Mouse (Mus musculus) spleen, adult 18-20 months (tissue): ENCODE results near the gene Tchhl1.
A peak's percentile ranks its signal among the peaks of the same experiment; 100 is the strongest.
"Not testable (repeated sequence)": the region's sequence is repeated elsewhere in the genome, so short reads cannot be mapped to it uniquely, and the experiment has no call there.

Experiments
- DNase-seq, 2 experiments: peaks; one replicate each; pipeline ENCODE4 v3.0.0; 2022; ENCODE audit warnings: mixed read lengths in 2 of 2

Tchhl1 gene

GRCm38 (mm10) chr3:93468561-93468960, at the start of gene Tchhl1:
Gene Tchhl1, plus strand, starts transcription at chr3:93468754.
- DNase-seq = no peak

- DNase-seq = no peak
Observed at GRCm38 (mm10) chr3:93431673-93432072, 36.9 kb upstream of the Tchhl1 start.

- DNase-seq = no peak
Observed at GRCm38 (mm10) chr3:93442030-93442429, 26.5 kb upstream of the Tchhl1 start, which contains the start of gene Tchh. Gene Tchh, plus strand, starts transcription at chr3:93442330.

GRCm38 (mm10) chr3:93443501-93444101, 25.0 kb upstream of the Tchhl1 start:
- peak in 1 of 2 experiments; percentile 15 for DNase-seq

GRCm38 (mm10) chr3:93444343-93445164, 24.0 kb upstream of the Tchhl1 start:
- DNase-seq = peak in 1 of 2 experiments; percentile 25

- DNase-seq = peak in 1 of 2 experiments; percentile 1
Observed at GRCm38 (mm10) chr3:93445165-93445705, 23.3 kb upstream of the Tchhl1 start.

GRCm38 (mm10) chr3:93446128-93446755, 22.3 kb upstream of the Tchhl1 start:
- peak in 1 of 2 experiments; percentile 2 for DNase-seq

- not testable (repeated sequence) for DNase-seq
Observed at GRCm38 (mm10) chr3:93446756-93447137, 21.8 kb upstream of the Tchhl1 start.

- peak in 1 of 2 experiments; percentile 17 for DNase-seq
Observed at GRCm38 (mm10) chr3:93447138-93447841, 21.3 kb upstream of the Tchhl1 start.

- DNase-seq = no peak
Observed at GRCm38 (mm10) chr3:93466556-93466955, 2.0 kb upstream of the Tchhl1 start.

- DNase-seq = no peak
Observed at GRCm38 (mm10) chr3:93467130-93467529, 1.4 kb upstream of the Tchhl1 start.

- DNase-seq = no peak
Observed at GRCm38 (mm10) chr3:93469629-93470028, 1.1 kb downstream of the Tchhl1 start.

- DNase-seq = no peak
Observed at GRCm38 (mm10) chr3:93480053-93480452, 11.5 kb downstream of the Tchhl1 start.

- no peak for DNase-seq
Observed at GRCm38 (mm10) chr3:93481982-93482616, 13.5 kb downstream of the Tchhl1 start.

GRCm38 (mm10) chr3:93485611-93486010, 17.1 kb downstream of the Tchhl1 start:
- DNase-seq = no peak

- no peak for DNase-seq
Observed at GRCm38 (mm10) chr3:93488541-93488940, 20.0 kb downstream of the Tchhl1 start.

- no peak for DNase-seq
Observed at GRCm38 (mm10) chr3:93492176-93492575, 23.6 kb downstream of the Tchhl1 start.

- peak in 1 of 2 experiments; percentile 20 for DNase-seq
Observed at GRCm38 (mm10) chr3:93493992-93494391, 25.4 kb downstream of the Tchhl1 start.

GRCm38 (mm10) chr3:93494774-93495173, 26.2 kb downstream of the Tchhl1 start:
- not testable (repeated sequence) for DNase-seq

- DNase-seq = no peak
Observed at GRCm38 (mm10) chr3:93497131-93497530, 28.6 kb downstream of the Tchhl1 start.

GRCm38 (mm10) chr3:93499129-93499528, 30.6 kb downstream of the Tchhl1 start:
- no peak for DNase-seq
